Mouse (Mus musculus) kidney, adult 18-20 months (tissue): ENCODE measurements around the gene Fos.
"Not testable (repeated sequence)": the region's sequence is repeated elsewhere in the genome, so short reads cannot be mapped to it uniquely, and the experiment has no call there.

ENCODE experiments used
- DNase-seq: peaks from one replicate; pipeline ENCODE4 v3.0.0; 2021

Gene Fos

DNA sequence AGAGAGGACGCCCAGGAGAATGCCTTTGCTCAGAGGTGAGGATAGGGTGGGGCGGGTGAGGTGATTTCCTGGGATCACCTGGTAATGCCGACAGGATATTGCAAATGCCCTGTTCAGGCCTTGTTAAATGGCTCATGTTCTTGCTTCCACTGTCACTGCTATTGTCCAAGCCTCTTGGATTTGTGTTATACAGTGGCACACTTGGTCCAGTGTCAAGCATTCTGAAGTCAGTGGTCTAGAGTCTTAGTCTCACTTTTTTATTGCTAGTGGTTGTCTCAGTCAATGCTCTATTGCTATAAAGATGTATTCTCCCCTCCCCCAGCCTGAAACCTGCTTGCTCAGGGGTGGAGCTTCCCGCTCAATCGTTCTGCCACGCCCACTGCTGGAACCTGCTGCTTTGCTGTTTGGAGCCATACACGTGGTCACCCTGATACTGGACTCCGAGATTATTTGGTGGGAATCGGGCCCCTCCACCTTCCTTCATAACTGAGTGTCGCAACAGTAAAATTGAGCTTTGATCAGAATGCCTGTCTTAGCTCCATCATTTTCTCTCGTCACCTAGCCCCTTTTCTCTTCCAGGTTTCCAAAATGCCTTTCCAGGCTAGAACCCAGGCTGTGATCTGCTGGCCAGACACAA lies 51.3 kb downstream of the Fos start:
- DNase-seq = not testable (repeated sequence)
